In genomic region chr1:118941336-118941735, GRCm38 (mm10) we compare ENCODE assay signal across 12 mouse cellular contexts.
DNase-seq lines count a peak whose midpoint lies in the region; ATAC-seq lines count a peak whose summit lies in the region.
"Had no signal": no experiment of that assay in that cellular context is flagged by ENCODE, and none has a peak within 500 bp of the region (broad histone marks: within the 10 kb centered on the region; RNA-seq: fewer than 3 reads in every experiment).

No protein-coding gene starts in this region.

- H3K9me3 ChIP-seq in hindbrain, embryonic 16.5 days (ENCODE audit: control insufficient read depth, low read length): no peaks in the 10 kb centered on the region
- H3K9me3 ChIP-seq in embryonic facial prominence, embryonic 10.5 days: no peaks in the 10 kb centered on the region
- H3K9me3 ChIP-seq: limb, embryonic 13.5 days had no signal

- ATAC-seq in hindbrain, embryonic 16.5 days: peak; percentile 54; the same call in 1 of the 2 replicates
- ATAC-seq in erythroblast, adult 5-6 weeks (replicated peaks; ENCODE audit: low FRiP score, poor library complexity, severe bottlenecking): no peak
- ATAC-seq: activated CD4-positive, CD25-positive, alpha-beta regulatory T cell, adult 4 months; lung, postnatal 0 days had no signal

- no peak overlapping the region for H3K9ac ChIP-seq in hindbrain, embryonic 16.5 days (ENCODE audit: low read depth, low read length)
- H3K9ac ChIP-seq: limb, embryonic 13.5 days had no signal

- no peak overlapping the region for H3K4me3 ChIP-seq in hindbrain, embryonic 16.5 days (ENCODE audit: low read length)
- no peak overlapping the region for H3K4me3 ChIP-seq in embryonic facial prominence, embryonic 10.5 days
- H3K4me3 ChIP-seq: limb, embryonic 13.5 days had no signal

- no peak overlapping the region; the same call in 1 of the 2 replicates for H3K4me2 ChIP-seq in hindbrain, embryonic 16.5 days (ENCODE audit: low read length)
- H3K4me2 ChIP-seq: limb, embryonic 13.5 days had no signal

- no peaks in the 10 kb centered on the region for H3K27me3 ChIP-seq in hindbrain, embryonic 16.5 days (replicated peaks; ENCODE audit: control insufficient read depth, insufficient read depth, low read length)
- H3K27me3 ChIP-seq in embryonic facial prominence, embryonic 10.5 days (replicated peaks; ENCODE audit: low read depth, poor library complexity, severe bottlenecking): no peaks in the 10 kb centered on the region
- H3K27me3 ChIP-seq: limb, embryonic 13.5 days had no signal

- DNase-seq in right cerebral cortex, adult 18-20 months: peak; percentile 31
- DNase-seq in right cerebral cortex, postnatal 14 days: no peak
- peak; percentile 54 to 62 for DNase-seq in cerebellum, adult 18-20 months
- DNase-seq in liver: no peak
- no peak for DNase-seq in embryonic facial prominence, embryonic 10.5 days (ENCODE audit: low spot score)
- DNase-seq: thymus, adult 18-20 months had no signal

- no peak overlapping the region for H3K27ac ChIP-seq in hindbrain, embryonic 16.5 days (ENCODE audit: low read depth, low read length)
- H3K27ac ChIP-seq in embryonic facial prominence, embryonic 10.5 days (replicated peaks): no peak overlapping the region
- H3K27ac ChIP-seq: kidney, postnatal 0 days; limb, embryonic 13.5 days had no signal

- H3K4me1 ChIP-seq in hindbrain, embryonic 16.5 days (ENCODE audit: control insufficient read depth, insufficient read depth, low read depth, low read length): peaks cover 3% of the 10 kb centered on the region
- H3K4me1 ChIP-seq in embryonic facial prominence, embryonic 10.5 days: peaks cover 65% of the 10 kb centered on the region

- WGBS in hindbrain, embryonic 16.5 days: 36% methylated on average over 8 of the region's 8 CpGs
- 71% methylated on average over 8 of the region's 8 CpGs for WGBS in embryonic facial prominence, embryonic 10.5 days

- no peaks in the 10 kb centered on the region for H3K36me3 ChIP-seq in hindbrain, embryonic 16.5 days (ENCODE audit: control insufficient read depth, insufficient read depth, low read length)
- H3K36me3 ChIP-seq in embryonic facial prominence, embryonic 10.5 days (replicated peaks): peaks cover 51% of the 10 kb centered on the region

Comparison
In these comparisons a context has a peak if more than half of its experiments do, and no peak if none do; other contexts are left out.
1. DNase-seq: peak in right cerebral cortex, adult 18-20 months (single experiment) and cerebellum, adult 18-20 months (2 of 2); none in right cerebral cortex, postnatal 14 days (single experiment), liver (single experiment) and embryonic facial prominence, embryonic 10.5 days (single experiment).